Mouse (Mus musculus) layer of hippocampus, postnatal 25 days (tissue): ENCODE results near the gene Dock9. TPM values are rescaled to one million over a fixed set of nuclear protein-coding genes. Genes with fewer than 3 reads are reported as not detected.

ENCODE experiments used
- DNase-seq, 2 experiments: peaks; one replicate each; pipeline ENCODE4 v3.0.0; 2022; ENCODE audit warnings: mixed read lengths in 2 of 2, low spot score in 1 of 2; ENCODE audit errors: extremely low spot score in 1 of 2
- total RNA-seq, 2 experiments: library from RNA; stranded (reverse); gene quantifications; 2 replicates each; pipeline ENCODE4 v1.2.3; 2021

Dock9 gene
- total RNA-seq, 2 experiments from 2014 or later = 195 to 220 TPM

DNA sequence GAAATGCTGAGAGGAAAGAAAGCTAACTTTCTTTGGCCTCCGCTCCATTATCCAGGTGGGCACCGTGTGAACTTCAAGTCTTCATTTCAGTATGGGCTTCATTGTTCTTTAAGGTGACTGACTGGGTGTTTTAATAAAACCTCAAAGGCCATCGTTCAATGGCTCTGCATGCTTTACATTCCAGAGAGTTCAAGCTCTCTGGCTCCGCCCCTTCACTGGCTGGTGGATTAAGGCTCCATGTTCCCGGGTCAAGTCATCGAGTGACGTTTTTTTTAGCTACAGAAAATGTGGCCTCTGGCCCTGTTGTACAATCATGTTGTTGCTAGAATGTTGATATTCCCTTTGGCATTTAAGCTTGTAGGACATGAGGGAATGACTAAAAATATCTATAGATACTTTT, 249.9 kb downstream of the Dock9 start:
- DNase-seq = no peak

DNA sequence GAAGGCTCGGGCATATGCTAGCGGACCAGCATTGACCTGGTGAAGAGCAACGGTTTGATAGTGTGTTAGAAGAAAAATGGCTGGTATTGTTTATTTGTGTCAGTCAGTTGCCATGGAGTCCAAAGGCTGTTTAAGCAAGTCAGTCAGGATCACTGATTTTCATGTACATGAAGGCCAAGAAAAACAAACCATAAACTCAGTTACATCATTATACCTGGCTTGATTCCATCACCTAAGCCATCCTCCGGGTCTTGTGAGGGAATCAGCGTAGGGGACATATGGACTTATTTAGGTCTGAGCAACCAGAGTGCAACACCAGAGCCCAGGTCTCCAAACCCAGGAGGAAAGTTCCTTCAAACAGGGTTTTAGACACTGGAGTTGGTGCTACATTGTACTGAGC, 251.0 kb downstream of the Dock9 start:
- no peak for DNase-seq

DNA sequence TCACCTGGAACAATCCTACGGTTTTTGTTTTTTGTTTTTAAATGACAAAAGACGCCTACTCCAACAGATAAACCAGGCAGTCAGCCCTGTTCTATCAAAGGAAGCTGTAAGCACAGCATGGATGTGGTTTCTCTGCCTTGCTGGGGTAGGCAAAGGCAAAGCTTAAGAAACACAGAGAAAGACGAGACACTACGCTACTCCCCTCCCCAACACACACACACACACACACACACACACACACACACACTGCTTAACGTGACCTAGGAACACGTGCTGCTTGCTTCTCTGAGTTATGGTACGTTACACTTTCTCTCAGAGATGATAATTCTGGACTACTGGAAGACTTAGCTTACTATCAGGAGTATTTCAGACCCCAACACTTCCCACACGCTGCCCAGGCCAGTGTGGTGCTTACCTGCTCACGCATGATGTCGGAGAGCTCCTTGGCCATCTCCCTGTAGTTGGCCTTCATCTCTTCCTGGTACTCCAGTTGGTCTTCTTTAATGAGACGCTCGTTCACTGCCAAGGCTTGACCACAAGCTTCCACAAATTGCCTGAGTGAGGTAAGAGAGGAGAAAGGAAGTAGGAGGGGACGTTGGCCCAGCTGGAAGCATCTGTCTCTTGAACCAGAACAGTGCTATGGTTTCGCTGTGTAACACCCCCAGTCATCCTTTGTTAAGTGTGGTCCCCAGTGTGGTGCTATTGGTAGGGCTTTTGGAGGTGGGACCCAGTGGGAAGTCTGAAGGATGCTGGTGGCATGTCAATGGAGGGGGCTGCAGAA, 251.9 kb downstream of the Dock9 start:
- DNase-seq = no peak

DNA sequence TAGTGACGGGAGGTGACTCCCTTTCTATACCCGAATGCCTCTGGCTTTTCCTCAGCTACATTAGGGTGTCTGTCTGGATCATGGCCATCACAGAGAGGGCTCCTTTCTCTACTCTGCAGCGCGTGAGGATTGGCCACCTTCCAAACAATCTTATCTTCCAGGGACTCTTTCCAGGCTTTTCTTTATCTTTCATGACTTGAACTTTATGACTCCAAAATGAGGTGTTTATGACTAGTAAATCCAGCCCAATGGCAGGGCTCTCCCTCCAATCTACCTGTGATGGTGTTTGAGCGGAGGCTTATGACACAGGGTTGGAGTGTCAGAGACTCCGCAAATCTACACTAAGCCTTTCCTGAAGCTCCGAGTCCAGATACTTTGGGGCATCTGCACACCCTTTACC, 256.4 kb downstream of the Dock9 start:
- DNase-seq = no peak

DNA sequence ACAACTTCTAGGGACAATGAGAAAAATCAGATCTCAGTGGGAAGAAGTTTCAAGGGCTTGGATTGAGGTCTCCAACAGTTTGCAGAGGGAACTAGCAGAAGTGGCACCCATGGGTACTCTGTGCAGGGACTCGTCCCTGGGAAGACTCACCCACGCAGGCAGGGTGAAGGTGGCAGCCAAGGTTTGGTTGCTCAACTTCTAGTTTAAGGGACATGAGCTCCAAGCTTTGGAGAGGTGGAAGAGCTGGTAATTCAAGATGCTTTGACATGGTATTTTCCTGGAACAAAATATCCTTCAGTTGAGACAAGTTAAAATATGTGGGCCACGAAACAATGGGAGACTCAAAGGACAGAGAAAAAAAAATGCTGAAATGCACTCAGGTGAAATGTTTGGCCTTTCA, 263.1 kb downstream of the Dock9 start:
- no peak for DNase-seq

DNA sequence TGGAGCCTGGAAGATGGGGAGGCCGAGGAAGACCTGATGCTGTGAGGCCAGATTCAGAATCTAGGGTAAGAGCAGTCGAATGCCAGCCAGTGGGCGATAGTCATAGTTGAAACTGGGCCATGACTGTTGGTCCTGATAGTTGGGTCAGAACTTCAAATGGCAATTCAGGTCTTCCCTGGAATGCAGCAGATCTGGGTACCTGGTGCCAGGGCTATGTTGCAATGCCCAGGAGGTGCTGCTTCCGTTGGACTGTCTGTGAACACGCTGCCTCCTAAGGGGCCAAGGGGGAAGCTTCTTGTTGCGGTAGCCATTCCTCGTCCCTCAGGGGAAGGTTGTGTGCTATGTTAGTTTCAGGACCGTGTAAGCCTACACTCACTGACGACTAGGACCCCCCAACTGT, 266.8 kb downstream of the Dock9 start:
- no peak for DNase-seq

DNA sequence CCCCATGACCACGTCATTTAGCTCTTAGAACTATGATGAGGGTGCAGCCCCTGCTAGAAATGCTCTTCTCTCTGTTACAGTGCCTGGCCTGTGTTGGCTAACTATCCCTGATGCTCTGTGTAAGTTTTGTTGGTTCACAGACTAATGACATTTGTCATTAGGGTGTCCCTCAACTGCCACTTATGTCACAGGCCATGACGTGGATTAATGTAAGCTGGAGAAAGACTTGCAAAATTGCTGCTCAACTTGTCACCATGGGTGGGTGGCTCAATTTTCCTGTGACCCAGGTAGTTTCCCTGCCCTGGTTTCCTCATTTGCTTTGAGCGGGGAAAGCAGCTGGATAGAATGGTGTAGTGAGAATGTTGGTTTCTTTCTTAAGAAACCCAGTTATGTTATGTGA, 269.8 kb downstream of the Dock9 start:
- DNase-seq = no peak

DNA sequence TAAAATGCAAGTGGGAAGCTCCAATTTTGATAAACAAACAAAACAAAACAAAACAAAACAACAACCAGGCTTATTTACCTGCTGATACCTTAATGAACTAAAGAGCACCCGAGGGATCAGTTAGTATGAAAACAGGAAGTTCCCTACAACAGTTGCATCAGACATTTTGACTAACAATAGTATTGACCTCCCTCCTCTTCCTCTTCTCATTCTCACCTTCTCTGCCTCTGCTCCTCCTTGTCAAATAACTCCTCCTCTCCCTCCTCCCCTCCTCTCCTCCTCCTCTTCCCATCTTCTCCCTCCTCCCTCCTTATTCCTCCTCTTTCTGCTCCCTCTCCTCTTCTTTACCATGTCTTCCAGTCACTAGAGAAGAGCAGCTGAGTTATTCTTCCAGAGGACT, 270.4 kb downstream of the Dock9 start:
- DNase-seq = no peak

DNA sequence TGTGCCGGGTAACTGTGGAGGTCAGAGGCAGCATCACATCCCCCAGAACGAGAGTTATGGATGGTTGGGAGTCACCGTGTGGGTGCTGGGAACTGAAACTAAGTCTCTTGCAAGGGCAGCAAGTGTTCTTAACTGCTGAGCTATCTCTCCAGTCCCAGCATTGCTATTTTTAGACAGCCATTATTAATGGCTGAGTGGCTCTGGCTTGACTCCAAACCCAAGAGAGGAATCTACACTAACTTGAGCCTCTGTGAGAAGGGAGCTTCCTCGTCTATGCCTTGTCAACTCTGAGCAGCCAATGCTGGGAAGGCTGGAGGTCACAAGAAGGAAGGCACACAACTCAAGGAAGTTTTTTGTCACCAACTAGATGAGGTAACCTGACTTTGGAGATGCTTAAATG, 275.9 kb downstream of the Dock9 start:
- no peak for DNase-seq

DNA sequence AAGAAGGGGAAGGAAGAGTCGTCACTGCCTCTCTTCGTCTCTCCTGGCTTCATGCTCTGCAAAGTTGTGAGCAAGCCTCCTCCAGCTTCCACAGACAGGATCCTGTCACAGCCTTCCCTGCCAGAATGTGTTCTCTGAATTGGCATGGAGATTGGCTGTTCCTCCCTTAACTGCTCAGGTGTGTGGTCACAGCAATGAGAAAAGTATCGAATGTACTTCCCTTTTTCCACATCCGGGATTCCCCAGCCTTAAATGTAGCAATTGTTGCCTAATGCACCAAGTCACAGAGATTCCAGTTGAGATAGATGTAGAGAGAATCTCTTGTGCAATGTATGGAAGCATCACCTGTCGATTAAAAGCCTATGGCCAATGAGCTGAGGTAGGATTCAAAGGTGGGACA, 280.8 kb downstream of the Dock9 start:
- no peak for DNase-seq

DNA sequence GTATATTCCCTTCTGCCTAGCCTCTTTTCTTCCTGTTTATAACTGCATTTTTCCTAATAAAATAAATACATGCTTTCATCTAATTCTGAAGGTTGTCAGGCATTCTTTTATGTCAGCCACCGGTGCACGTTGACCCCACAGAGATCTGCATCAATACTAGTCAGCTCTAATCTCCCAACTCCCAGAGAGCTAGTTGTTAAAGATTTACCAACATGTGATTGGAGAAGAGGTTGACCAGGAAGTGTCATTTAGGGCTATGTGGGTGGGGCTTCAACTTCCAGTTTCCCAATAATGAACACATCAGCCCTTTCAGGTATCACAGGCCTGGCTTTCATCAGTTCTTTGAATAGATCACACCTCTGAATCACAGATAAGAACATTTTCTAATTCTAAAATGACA, 288.7 kb downstream of the Dock9 start:
- no peak for DNase-seq

DNA sequence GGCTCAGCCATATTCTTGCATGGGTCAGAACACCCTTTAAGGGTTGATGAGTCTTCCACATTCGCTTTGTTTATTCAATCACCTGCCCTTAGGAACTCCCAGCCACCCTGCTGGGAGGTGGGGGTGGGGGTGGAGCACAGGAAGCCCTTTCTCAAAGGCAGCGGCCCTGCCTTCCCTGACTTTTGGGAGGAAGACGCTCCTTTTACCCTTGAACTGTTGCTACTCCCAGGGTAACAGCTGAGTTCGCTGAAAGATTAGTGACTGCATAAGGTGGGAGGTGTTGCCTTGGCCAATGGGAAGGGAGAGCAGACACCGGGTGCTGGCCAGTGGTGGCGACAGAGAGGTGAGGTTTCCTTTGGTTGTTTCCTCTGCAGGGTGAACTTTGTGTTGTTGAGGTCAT, 291.3 kb downstream of the Dock9 start:
- DNase-seq = no peak

DNA sequence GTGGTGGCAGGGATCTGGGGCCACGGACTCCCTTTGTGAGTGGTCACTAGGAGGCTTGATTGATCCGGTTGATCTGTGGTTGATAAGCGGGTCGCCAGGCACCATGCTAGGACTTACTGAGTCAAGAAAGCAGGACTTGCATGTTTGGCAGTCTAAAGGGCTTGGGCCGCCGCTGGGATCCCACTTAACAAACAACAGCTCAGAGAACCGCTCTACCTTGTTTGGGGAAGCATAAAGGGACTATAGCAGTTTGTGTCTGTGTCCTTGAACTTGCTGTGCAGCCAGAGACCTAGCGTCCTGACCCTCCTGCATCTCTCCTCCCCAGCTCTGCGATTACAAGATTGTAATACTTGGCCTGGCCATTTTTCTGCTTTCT, 292.2 kb downstream of the Dock9 start:
- no peak for DNase-seq

DNA sequence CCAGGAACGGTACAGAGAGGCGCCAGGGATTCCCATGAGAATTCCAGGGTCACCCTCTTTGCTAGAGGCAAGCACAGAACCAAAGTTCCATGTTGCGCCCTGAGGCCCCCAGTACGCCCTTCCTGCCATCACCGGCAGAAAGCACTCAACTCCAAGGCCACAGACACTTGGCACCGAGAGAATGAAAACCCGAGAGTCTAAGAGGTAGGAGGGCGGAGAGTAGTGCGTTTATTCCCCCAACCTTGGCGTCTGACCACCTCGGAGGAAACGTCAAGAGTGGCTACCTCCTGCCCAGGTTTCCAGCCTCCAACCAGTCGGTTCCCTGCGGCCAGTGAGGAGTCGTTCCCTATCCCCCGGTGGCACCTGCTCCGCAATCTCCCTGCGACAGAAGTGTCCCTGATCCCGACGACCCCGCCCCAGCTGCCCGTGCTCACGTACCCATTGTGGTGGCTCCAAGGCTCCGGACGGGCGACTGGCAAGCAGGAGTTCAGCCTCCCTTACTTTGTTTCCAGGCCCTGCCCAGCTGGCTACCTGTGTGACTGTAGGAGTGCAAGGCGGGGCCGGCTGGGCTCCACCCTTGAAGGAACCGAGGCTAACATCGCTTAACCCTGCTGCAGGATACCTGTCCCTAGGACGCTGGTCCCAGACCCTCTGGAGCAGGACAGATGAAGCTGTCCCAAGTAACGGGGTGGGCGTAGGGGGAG, 292.7 kb downstream of the Dock9 start, which contains the start of gene Slc15a1:
Gene Slc15a1, minus strand, starts transcription at position 472 of the 704 bp plus-strand sequence.
- no peak for DNase-seq

DNA sequence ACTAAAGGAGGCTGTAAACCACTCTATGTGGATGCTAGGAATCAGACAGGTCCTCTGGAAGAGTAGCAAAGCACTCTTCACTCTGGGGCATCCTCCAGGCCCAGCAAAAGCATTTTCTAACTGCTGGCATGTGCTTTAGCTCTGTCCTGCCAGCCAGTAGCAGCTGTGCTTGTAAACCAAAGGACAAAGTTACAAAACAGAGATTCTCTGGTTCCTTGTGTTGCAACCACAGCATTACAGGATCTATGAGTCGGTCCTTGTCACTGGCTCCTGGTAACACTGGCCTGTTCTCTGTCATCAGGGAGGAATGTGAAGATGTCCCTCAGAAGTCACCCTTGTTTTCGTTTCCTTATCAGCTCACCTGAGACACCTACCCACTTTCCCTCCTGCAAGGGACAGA, 297.1 kb downstream of the Dock9 start:
- DNase-seq = no peak

DNA sequence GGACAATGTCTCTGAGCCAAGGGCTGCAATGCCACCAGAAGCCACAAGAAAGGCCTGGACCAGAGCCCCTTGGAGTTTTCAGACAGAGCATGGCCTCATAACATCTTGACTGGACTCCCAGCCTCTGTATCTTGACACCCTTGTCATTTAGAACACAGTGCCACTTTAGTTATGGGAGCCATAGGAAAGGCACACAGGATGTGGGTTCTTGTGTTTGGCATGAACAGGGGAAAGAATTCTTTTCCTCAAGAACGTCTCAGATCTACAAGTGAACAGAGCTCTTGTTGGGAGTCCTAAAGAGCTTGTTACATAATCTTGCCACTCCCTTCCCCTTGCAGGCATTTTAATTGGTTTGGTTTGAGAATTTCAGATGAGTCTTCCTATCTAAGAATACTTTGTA, 297.9 kb downstream of the Dock9 start:
- no peak for DNase-seq

DNA sequence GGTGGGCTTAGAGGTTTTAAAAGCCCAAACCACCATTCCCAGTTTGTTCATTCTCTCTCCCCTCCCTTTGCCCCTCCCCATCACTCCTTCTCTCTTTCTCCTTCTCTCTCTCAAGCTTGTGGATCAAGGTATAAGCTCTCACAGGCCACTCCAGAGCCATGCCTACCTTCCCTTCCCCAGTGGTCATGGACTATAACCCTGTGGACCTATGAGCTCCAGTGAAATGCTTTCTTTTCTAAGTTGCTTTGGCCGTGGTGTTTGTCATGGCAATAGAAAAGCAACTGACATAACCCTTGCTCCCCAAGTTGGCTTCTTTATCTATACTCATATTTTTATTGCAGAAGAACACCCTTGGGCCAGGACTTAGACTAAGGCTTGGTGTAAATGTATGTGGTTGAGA, 299.8 kb downstream of the Dock9 start:
- DNase-seq = no peak

DNA sequence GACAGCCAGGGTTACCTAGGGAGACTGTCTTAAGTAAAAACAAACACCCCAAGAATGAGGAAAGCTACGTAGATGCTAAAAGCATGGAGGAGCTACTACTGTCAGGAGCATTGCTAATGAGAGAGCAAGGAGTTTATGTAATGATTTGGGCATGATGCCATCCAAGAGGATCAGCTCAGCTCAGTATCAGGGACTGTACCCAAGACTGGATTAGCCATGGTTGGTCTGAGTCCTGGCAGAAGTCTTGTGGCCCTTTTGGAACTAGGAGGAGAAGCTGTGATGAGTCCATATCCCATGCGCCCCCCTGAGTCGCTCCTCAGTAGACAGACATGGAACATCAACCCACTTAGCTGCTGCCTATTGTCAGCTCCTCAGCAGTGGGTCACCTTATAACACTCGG, 301.9 kb downstream of the Dock9 start:
- DNase-seq = no peak

DNA sequence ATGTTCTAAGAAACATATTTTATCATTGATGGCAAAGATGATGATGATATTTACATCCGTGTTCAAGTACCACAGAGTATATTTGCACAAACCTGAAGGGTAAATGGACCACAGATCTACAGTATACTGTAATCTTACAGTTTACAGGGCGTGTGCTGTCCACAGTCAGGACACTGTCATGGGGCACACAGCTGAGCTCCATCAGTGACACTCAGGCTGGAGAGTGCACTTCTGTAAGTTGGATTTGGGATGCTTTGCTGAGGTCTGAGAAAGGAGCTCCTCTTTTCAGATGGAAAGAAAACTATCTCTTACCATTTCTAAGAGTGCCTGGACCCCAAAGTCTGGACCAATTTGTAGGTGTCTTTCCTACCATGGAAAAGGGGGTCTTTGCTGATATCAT, 302.5 kb downstream of the Dock9 start:
- no peak for DNase-seq

DNA sequence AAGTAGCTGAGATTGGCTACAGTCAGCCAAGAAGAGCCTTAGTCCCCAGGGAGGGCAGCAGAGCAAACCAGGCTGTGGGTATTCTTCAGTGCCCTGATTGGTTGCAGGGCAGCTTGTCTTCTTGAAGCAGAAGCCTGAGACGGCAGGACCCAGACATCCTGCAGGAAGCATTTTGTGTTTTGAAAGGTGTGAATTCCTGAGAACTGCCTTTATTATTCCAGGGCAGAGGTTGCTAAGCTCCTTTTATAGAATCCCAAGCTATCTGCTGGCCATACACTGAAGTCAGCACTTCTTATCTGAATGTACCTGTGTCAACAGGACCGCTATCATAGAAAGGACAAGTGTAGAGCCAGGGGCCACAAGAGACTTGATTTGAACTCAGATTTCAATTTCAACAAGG, 303.4 kb downstream of the Dock9 start:
- no peak for DNase-seq

DNA sequence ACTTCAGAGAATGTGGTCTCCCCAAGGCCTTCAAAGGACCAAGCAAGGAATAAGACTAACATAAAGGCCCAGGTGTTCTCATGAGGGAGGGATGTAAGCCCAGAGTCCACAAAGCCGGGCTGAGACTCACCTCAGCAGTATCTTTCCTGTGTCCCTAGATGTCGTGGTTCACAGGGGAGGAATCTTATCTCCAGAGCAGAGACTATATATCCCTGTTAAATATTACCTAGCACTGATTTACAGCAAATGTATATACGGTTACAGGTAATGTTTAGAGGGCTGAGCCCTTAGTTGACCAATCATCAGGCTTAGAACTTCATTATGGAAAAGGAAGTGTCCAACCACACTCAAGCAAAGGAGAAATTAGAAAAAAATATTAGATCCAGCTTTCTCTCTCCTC, 303.9 kb downstream of the Dock9 start:
- no peak for DNase-seq

DNA sequence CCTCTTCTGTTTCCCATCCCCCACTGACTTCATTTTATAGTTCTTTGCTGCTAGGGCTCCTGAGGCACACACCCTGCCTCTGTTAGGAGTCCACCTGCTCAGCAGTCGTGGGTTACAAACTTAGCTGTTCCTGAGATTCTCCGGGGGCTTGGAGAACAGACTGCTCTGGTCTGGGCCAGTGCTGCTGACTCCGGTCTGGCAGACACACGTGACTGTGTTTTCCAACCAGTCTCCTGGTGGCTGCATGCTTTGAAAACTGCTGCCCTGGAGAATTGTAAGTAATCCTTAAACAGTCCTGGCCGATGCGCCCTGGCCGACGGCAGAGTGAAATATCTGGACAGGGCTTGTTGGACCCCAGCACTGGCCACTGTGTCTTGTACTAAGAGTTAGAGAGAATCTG, 305.3 kb downstream of the Dock9 start:
- DNase-seq = no peak
